Mouse (Mus musculus) left cerebral cortex, postnatal 25 days (tissue): ENCODE results near the gene Trim40. TPM values are rescaled to one million over a fixed set of nuclear protein-coding genes. Genes with fewer than 3 reads are reported as not detected.

Experiments
- DNase-seq, 2 experiments: peaks; one replicate each; pipeline ENCODE4 v3.0.0; 2022; ENCODE audit warnings: low spot score in 2 of 2, mixed read lengths in 1 of 2
- intact Hi-C: fragments of 180-260 bp; cut with DNase I; formaldehyde crosslinking; loops from one replicate; pipeline ENCODE4 v1.15.1; 2025
- total RNA-seq, 2 experiments: library from RNA; stranded (reverse); gene quantifications; 2 replicates each; pipeline ENCODE4 v1.2.3; 2021

Trim40 gene
- total RNA-seq, 2 experiments from 2014 or later = not detected

GRCm38 (mm10) chr17:36848911-36849310, 41.0 kb downstream of the Trim40 start:
- DNase-seq = no peak
- intact Hi-C loops = no loop called here

DNA sequence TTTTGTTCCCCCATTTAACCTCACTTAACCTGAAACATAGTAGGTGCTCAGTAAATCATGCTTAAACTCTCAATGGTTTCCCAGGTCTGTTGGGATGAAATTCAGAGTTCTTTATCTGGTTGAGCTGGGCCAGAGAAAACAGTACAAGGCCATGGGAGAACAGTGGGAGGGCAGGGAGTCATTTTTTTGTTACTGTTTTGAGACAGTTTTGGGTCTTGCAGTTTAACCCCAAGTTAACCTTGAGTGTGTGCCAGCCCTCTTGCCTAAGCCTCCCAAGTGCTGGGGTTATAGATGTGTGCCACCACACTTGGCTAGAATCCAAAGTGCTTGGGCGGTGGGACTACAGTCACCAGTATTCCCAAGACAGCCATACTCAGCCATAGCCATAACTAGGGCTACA, 45.2 kb downstream of the Trim40 start:
- intact Hi-C loops = no loop called here
- DNase-seq = no peak

DNA sequence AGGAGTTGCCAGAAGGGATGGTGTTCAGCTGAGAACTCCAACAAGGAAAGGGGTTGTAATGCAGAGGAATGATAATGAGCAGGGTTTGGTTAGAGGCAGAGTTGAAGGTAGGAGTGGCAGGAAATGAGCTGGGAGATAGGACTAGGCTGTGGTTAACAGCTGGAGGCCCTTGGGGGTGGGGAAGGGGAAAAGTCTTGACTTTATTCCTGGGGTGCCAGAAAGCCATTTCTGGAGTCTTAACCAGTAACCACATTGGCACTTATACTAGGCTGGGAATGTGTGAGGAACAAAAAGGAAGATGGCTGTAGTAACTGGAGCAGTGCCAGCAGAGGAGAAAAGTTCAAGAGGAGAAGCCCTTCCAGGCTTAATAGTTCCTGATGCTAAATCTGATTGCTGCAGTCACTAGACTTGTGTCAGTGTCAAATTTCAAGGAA, 45.6 kb downstream of the Trim40 start:
- no peak for DNase-seq
- intact Hi-C loops = no loop called here

DNA sequence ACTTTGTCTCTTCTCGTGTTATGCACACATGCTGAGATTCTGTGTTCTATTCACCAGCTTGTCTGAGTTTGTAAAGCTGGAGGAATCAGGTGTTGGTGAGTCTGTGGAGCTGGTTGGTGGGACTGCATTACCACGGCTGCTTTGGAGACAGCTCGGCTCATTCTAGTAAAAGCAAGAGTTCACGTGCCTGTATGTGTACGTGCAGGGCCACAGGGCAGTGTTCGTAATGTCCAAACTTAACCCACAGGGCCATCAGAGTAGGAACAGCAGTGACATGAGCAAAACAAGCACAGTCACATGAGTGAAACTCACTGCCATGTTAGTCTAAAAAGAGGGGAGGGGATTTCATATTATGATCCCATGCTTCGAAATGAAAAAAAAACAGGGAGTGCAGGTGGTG, 46.2 kb downstream of the Trim40 start:
- intact Hi-C loops = no loop called here
- DNase-seq = no peak

- no peak for DNase-seq
- intact Hi-C loops = no loop called here
These were observed 48.9 kb downstream of the Trim40 start for GRCm38 (mm10) chr17:36840961-36841445.

DNA sequence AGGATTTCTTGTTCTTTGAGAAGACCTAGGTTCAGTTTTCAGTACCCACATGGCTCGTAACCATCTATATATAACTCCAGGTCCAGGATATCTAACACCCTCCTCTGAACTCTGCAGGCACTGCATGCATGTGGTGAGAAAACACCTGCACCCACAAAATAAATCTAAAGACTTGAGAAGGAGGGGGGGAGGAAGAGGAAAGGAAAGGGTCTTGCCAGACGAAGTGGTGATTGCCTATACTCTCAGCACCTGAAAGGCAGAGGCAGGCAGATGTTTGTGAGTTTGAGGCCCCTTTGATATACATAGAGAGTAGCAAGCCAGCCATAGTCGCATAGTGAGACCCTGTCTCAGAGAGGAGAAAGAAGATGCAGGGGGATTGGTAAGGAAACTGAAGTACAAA, 50.0 kb downstream of the Trim40 start:
- intact Hi-C loops = no loop called here
- DNase-seq = no peak

DNA sequence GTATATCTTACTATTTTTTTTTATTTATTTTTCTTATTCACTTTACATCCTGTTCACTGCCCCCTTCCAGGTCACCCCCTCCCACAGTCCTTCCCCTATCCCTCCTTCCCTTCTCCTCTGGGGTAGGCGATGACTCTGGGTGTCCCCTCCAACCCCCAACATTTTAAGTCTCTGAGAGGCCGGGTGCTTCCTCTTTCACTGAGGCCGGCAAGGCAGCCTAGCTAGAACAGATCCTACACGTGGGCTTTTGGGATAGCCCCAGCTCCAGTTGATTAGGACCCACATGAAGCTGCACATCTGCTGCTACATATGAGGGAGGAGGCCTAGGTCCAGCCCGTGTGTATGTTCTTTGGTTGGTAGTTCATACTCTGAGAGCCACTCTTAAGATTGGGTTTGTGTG, 50.9 kb downstream of the Trim40 start:
- no peak for DNase-seq
- intact Hi-C loops = no loop called here

DNA sequence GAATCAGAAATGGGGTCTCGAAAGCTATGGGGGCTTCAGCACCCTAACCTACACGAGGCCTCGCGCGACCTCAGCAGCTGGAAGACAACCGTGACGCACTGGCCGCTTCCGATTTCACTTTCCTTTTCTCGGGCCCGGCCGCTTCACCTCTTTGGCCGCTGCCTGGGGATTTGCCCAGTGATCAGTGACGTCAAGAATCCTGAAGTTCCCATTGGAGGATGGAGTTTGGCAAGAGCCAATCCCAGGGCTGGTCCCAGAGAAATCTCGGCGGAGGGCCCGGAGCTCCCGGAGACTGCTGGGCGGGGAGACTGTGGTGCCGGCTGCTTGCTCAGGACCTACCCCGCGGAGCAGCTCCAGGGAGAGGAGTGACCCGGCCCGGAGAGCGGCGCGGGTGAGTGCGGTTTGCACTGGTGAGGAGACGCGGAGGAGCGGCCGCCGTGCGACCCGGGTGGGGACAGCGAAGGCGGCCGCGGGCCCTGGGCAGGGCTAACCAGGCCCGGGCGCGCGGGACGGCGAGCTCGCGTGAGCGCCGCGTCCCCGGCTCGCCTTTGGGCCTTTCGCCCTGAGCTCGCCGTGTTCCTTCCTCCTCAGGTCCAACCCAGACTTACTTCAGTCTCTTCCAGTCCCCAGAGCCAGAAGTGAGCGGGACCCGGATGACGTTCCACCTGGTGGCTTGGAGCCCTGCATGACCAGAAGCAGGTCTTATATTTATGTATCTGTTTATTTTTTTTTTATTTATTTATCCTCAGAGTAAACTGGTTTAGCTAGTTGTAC, 52.9 kb downstream of the Trim40 start, which contains the start of gene Trim26:
TSS of gene Trim26 (plus strand) at position 261 of the 774 bp plus-strand sequence.
- DNase-seq = peak; percentile 96 to 99
- intact Hi-C loops = loop anchor here (1.0 kb wide), 1 partner anchor 11 kb away; no protein-coding TSS in a partner anchor

GRCm38 (mm10) chr17:36836427-36836812, 53.5 kb downstream of the Trim40 start:
- DNase-seq = no peak
- intact Hi-C loops = loop anchor here (1.0 kb wide), 1 partner anchor 10 kb away; no protein-coding TSS in a partner anchor

DNA sequence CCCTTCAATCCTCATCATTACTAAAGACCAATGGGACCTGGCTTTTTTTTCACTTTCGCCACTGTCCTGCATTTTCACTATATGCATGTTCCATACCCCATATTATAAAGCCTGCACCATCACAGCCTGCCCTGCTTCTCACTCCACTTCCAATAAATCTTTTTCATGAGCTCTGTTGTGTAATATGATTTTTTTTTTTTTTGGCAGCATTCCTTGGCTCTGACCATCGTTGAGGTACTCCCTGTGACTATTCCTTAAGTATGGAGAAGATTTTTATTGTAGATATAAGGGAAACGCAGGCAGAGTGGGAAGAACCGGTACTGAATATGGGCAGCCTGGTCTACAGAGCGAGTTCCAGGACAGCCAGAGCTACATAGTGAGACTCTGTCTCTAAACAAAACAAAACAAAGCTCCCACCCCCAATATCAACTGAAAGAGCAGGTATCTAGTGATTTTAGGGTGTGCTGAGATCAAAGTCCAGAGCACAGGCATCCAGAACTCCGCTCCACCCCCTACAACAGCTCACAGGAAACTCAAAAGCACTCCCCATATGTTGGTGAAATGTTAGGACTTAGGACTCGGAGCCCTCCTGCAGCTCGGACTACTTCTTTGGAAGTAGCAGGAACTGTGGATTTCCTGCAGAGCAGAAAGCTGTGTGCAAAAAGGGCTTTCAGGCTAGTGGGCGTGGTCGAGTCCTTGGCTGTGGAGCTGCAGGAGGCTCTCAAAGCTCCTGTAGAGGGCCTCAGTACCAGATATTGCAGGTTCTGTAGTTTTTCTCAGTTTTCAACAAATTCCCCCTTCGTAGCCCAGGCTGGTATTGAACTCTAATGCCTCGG, 54.1 kb downstream of the Trim40 start:
- intact Hi-C loops = loop anchor here (1.0 kb wide), 1 partner anchor 10 kb away; no protein-coding TSS in a partner anchor
- peak; percentile 43 to 70 for DNase-seq

GRCm38 (mm10) chr17:36832694-36833093, 57.2 kb downstream of the Trim40 start:
- DNase-seq = no peak
- intact Hi-C loops = no loop called here

Other genes with a start within 250 kb of the Trim40 start
- gene H2-M9, start 247.5 kb downstream of the Trim40 start, total RNA-seq = not detected
- gene H2-M1, start 217.9 kb downstream of the Trim40 start, total RNA-seq = not detected
- gene H2-M10.5, start 117.2 kb downstream of the Trim40 start, total RNA-seq = not detected
- gene H2-M10.6, start 78.0 kb downstream of the Trim40 start, total RNA-seq = not detected
- gene Trim26, start 53.0 kb downstream of the Trim40 start, total RNA-seq = 10 to 100 TPM; 21.0 to 23.1 TPM
- not detected for gene Trim15, start 22.9 kb downstream of the Trim40 start, total RNA-seq
- not detected for gene Trim10, start 20.5 kb downstream of the Trim40 start, total RNA-seq
- gene Trim31, start 8.0 kb upstream of the Trim40 start, total RNA-seq = not detected
- 1 to 10 TPM; 5.4 to 7.4 TPM for gene Rnf39, start 52.8 kb upstream of the Trim40 start, total RNA-seq
- gene Ppp1r11, start 61.6 kb upstream of the Trim40 start, total RNA-seq = 100 to 1,000 TPM; 119 to 132 TPM
- 10 to 100 TPM; 29.8 to 34.5 TPM for gene Znrd1, start 68.4 kb upstream of the Trim40 start, total RNA-seq
- gene Znrd1as, start 68.5 kb upstream of the Trim40 start, total RNA-seq = 1 to 10 TPM; 5.0 to 5.2 TPM
- under 1 TPM in 1 of 2 experiments, not detected in 1; 0.66 TPM for gene 2410137M14Rik, start 91.1 kb upstream of the Trim40 start, total RNA-seq
- gene H2-M5, start 99.4 kb upstream of the Trim40 start, total RNA-seq = 1 to 10 TPM; 1.6 to 1.7 TPM
- 10 to 100 TPM; 14.5 to 17.6 TPM for gene Zfp57, start 111.0 kb upstream of the Trim40 start, total RNA-seq
- 10 to 100 TPM; 51.6 to 68.2 TPM for gene Mog, start 133.3 kb upstream of the Trim40 start, total RNA-seq
- gene Gabbr1, start 155.8 kb upstream of the Trim40 start, total RNA-seq = 100 to 1,000 TPM; 670 to 698 TPM
- gene Olfr90, start 198.4 kb upstream of the Trim40 start, total RNA-seq = not detected
- gene Olfr91, start 208.2 kb upstream of the Trim40 start, total RNA-seq = not detected
- not detected for gene Olfr92, start 230.0 kb upstream of the Trim40 start, total RNA-seq